Comparison of ENCODE assay signal across 9 mouse cellular contexts in the genomic region with DNA sequence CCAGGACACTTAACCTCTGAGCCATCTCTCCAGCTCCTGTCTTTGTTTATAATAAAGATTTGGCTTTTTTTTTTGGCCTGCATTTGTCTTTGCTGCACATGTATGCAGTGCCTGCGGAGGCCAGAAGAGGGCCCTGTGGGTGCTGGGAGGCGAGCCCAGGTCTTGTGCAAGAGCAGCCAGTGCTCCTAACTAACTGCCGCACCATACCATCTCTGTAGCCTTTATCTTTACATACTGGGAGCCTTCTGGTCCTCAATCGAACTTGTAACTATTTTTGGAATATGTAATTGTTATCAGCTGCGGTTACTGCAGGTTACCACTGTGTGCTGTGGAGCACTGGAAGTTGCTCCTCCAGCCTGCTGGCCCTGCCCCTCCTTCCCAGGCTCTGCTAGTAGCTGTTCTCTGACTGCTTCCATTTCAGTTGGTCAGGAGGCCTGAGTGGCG. TPM values are rescaled to one million over a fixed set of nuclear protein-coding genes. Genes with fewer than 3 reads are reported as not detected.
A peak's percentile ranks its signal among the peaks of the same experiment; 100 is the strongest.
DNase-seq lines count a peak whose midpoint lies in the region; ATAC-seq and TF ChIP-seq lines count a peak whose summit lies in the region.
"Had no signal": no experiment of that assay in that cellular context is flagged by ENCODE, and none has a peak within 500 bp of the region (broad histone marks: within the 10 kb centered on the region; RNA-seq: fewer than 3 reads in every experiment).

No protein-coding gene starts in this region.

- peak; percentile 65 for TF ChIP-seq CTCF in kidney, postnatal 0 days (IDR thresholded peaks at IDR 0.05; ENCODE audit: low read depth)

- DNase-seq in hindbrain, embryonic 11.5 days (ENCODE audit: low spot score) = peak; percentile 46
- DNase-seq in B cell, adult 2 months = peak; percentile 19 to 36
- peak; percentile 84 to 88 for DNase-seq in adrenal gland, postnatal 36 days
- DNase-seq in gastrocnemius, postnatal 10 days = peak; percentile 67
- peak; percentile 33 for DNase-seq in kidney, postnatal 0 days (ENCODE audit: low spot score)
- no peak for DNase-seq in forebrain, embryonic 14.5 days (ENCODE audit: low spot score)

- ATAC-seq in hindbrain, embryonic 11.5 days (ENCODE audit: low FRiP score) = no peak
- no peak for ATAC-seq in hindbrain, embryonic 12.5 days (ENCODE audit: low FRiP score)
- ATAC-seq in kidney, postnatal 0 days (replicated peaks; ENCODE audit: low FRiP score, low read depth) = no peak
- ATAC-seq in megakaryocyte-erythroid progenitor cell, adult 5-6 weeks (replicated peaks; ENCODE audit: low FRiP score, low TSS enrichment, poor library complexity, severe bottlenecking) = peak; percentile 82
- ATAC-seq in forebrain, embryonic 14.5 days = no peak

- WGBS in hindbrain, embryonic 11.5 days = 78% methylated on average over 6 of the region's 6 CpGs
- WGBS in hindbrain, embryonic 12.5 days = 67% methylated on average over 6 of the region's 6 CpGs
- 67% methylated on average over 6 of the region's 6 CpGs for WGBS in kidney, postnatal 0 days
- WGBS in forebrain, embryonic 14.5 days = 62% methylated on average over 6 of the region's 6 CpGs

- H3K27me3 ChIP-seq in hindbrain, embryonic 11.5 days (ENCODE audit: control insufficient read depth, insufficient read depth, low read length) = no peaks in the 10 kb centered on the region
- no peaks in the 10 kb centered on the region for H3K27me3 ChIP-seq in hindbrain, embryonic 12.5 days
- H3K27me3 ChIP-seq in kidney, postnatal 0 days (ENCODE audit: insufficient read depth, low read length) = no peaks in the 10 kb centered on the region
- H3K27me3 ChIP-seq in forebrain, embryonic 14.5 days (replicated peaks; ENCODE audit: control insufficient read depth, insufficient read depth, low read length) = no peaks in the 10 kb centered on the region
- H3K27me3 ChIP-seq: limb, embryonic 12.5 days had no signal

- H3K36me3 ChIP-seq in hindbrain, embryonic 11.5 days (ENCODE audit: control insufficient read depth, insufficient read depth, low read length) = no peaks in the 10 kb centered on the region
- 0 out of 2 replicates have a peak, but pooled peaks cover 2% of the 10 kb centered on the region for H3K36me3 ChIP-seq in hindbrain, embryonic 12.5 days
- no peaks in the 10 kb centered on the region for H3K36me3 ChIP-seq in kidney, postnatal 0 days (ENCODE audit: insufficient read depth, low read length)
- H3K36me3 ChIP-seq in forebrain, embryonic 14.5 days (ENCODE audit: control insufficient read depth, insufficient read depth, low read length) = 0 out of 2 replicates have a peak, but pooled peaks cover 2% of the 10 kb centered on the region

- H3K4me1 ChIP-seq in hindbrain, embryonic 11.5 days (replicated peaks; ENCODE audit: control insufficient read depth, insufficient read depth, low read length) = 0 out of 2 replicates have a peak, but pooled peaks cover 2% of the 10 kb centered on the region
- peaks cover 30% of the 10 kb centered on the region for H3K4me1 ChIP-seq in hindbrain, embryonic 12.5 days
- peaks cover 14% of the 10 kb centered on the region; the same call in 1 of the 2 replicates for H3K4me1 ChIP-seq in kidney, postnatal 0 days (replicated peaks; ENCODE audit: insufficient read depth, low read length)
- peaks cover 13% of the 10 kb centered on the region for H3K4me1 ChIP-seq in forebrain, embryonic 14.5 days (ENCODE audit: control insufficient read depth, insufficient read depth, low read length)

- no peak overlapping the region for H3K27ac ChIP-seq in hindbrain, embryonic 11.5 days (ENCODE audit: low read depth, low read length)
- no peak overlapping the region for H3K27ac ChIP-seq in hindbrain, embryonic 12.5 days
- H3K27ac ChIP-seq in kidney, postnatal 0 days = no peak overlapping the region
- no peak overlapping the region for H3K27ac ChIP-seq in forebrain, embryonic 14.5 days (ENCODE audit: low read depth, low read length)
- H3K27ac ChIP-seq: limb, embryonic 12.5 days had no signal

- no peak overlapping the region for H3K9ac ChIP-seq in hindbrain, embryonic 11.5 days (ENCODE audit: low read depth, low read length)
- no peak overlapping the region for H3K9ac ChIP-seq in hindbrain, embryonic 12.5 days
- H3K9ac ChIP-seq in kidney, postnatal 0 days (ENCODE audit: low read depth, low read length) = peak overlapping the region; percentile 2; the same call in 1 of the 2 replicates
- H3K9ac ChIP-seq in forebrain, embryonic 14.5 days (ENCODE audit: low read length) = no peak overlapping the region
- H3K9ac ChIP-seq: limb, embryonic 12.5 days had no signal

- H3K4me2 ChIP-seq in hindbrain, embryonic 11.5 days (replicated peaks; ENCODE audit: low read depth, low read length) = no peak overlapping the region
- no peak overlapping the region for H3K4me2 ChIP-seq in hindbrain, embryonic 12.5 days (replicated peaks)
- H3K4me2 ChIP-seq in kidney, postnatal 0 days (ENCODE audit: low read length) = no peak overlapping the region
- no peak overlapping the region for H3K4me2 ChIP-seq in forebrain, embryonic 14.5 days (ENCODE audit: low read length)
- H3K4me2 ChIP-seq: limb, embryonic 12.5 days had no signal

- H3K4me3 ChIP-seq in hindbrain, embryonic 11.5 days (ENCODE audit: low read depth, low read length) = no peak overlapping the region
- H3K4me3 ChIP-seq in hindbrain, embryonic 12.5 days = no peak overlapping the region
- H3K4me3 ChIP-seq in kidney, postnatal 0 days (replicated peaks; ENCODE audit: low read depth, low read length) = no peak overlapping the region
- no peak overlapping the region for H3K4me3 ChIP-seq in forebrain, embryonic 14.5 days (ENCODE audit: low read depth, low read length)
- H3K4me3 ChIP-seq: limb, embryonic 12.5 days had no signal

- no peaks in the 10 kb centered on the region for H3K9me3 ChIP-seq in hindbrain, embryonic 11.5 days (ENCODE audit: control insufficient read depth, low read length)
- H3K9me3 ChIP-seq in hindbrain, embryonic 12.5 days (replicated peaks) = no peaks in the 10 kb centered on the region
- H3K9me3 ChIP-seq in kidney, postnatal 0 days (replicated peaks; ENCODE audit: low read length) = no peaks in the 10 kb centered on the region
- no peaks in the 10 kb centered on the region for H3K9me3 ChIP-seq in forebrain, embryonic 14.5 days (replicated peaks; ENCODE audit: control insufficient read depth, low read length)
- H3K9me3 ChIP-seq: limb, embryonic 12.5 days had no signal

RNA-seq across cellular contexts. Expression of a gene that starts 3.9 kb away (rescaled TPM):
- polyA plus RNA-seq in hindbrain, embryonic 11.5 days (2014; fragmentation: Nextera tagmentation; extraction: Ambion mirVana) = 18.1 and 25.5 TPM in 2 replicates
- polyA plus RNA-seq in hindbrain, embryonic 12.5 days (2016; fragmentation: Nextera tagmentation; extraction: Ambion mirVana) = 25.7 and 26.2 TPM in 2 replicates
- total RNA-seq in adrenal gland, postnatal 36 days (2021) = 1 to 10 TPM; 4.0 to 5.5 TPM
- total RNA-seq in gastrocnemius, postnatal 10 days (2021) = 1 to 10 TPM; 5.8 to 6.8 TPM
- polyA plus RNA-seq in kidney, postnatal 0 days (2015; fragmentation: Nextera tagmentation; extraction: Ambion mirVana) = 31.1 and 34.6 TPM in 2 replicates
- total RNA-seq in megakaryocyte-erythroid progenitor cell, adult 5-6 weeks (2014; fragmentation: Nextera tagmentation) = 31.8 and 32.9 TPM in 2 replicates
- total RNA-seq in megakaryocyte-erythroid progenitor cell, adult 5-6 weeks (2017) = 26.4 and 28.8 TPM in 2 replicates
- polyA plus RNA-seq in forebrain, embryonic 14.5 days (2014; fragmentation: Nextera tagmentation; extraction: Ambion mirVana) = 12.1 and 13.3 TPM in 2 replicates

RNA-seq across cellular contexts. Expression of a gene that starts 6.1 kb away (rescaled TPM):
- 9.4 and 9.8 TPM in 2 replicates for polyA plus RNA-seq in hindbrain, embryonic 11.5 days (2014; fragmentation: Nextera tagmentation; extraction: Ambion mirVana)
- polyA plus RNA-seq in hindbrain, embryonic 12.5 days (2016; fragmentation: Nextera tagmentation; extraction: Ambion mirVana) = 7.0 and 7.6 TPM in 2 replicates
- total RNA-seq in adrenal gland, postnatal 36 days (2021) = 1 to 10 TPM; 7.0 to 7.6 TPM
- total RNA-seq in gastrocnemius, postnatal 10 days (2021) = 1 to 10 TPM; 1.6 to 2.4 TPM
- 11.1 and 12.2 TPM in 2 replicates for polyA plus RNA-seq in kidney, postnatal 0 days (2015; fragmentation: Nextera tagmentation; extraction: Ambion mirVana)
- total RNA-seq in megakaryocyte-erythroid progenitor cell, adult 5-6 weeks (2014; fragmentation: Nextera tagmentation) = 11.5 and 13.4 TPM in 2 replicates
- total RNA-seq in megakaryocyte-erythroid progenitor cell, adult 5-6 weeks (2017) = 2.1 and 9.6 TPM in 2 replicates
- 6.5 and 8.3 TPM in 2 replicates for polyA plus RNA-seq in forebrain, embryonic 14.5 days (2014; fragmentation: Nextera tagmentation; extraction: Ambion mirVana)

RNA-seq across cellular contexts. Expression of a gene that starts 12.2 kb away (rescaled TPM):
- 1.4 and 1.6 TPM in 2 replicates for polyA plus RNA-seq in hindbrain, embryonic 11.5 days (2014; fragmentation: Nextera tagmentation; extraction: Ambion mirVana)
- polyA plus RNA-seq in hindbrain, embryonic 12.5 days (2016; fragmentation: Nextera tagmentation; extraction: Ambion mirVana) = 2.4 and 3.4 TPM in 2 replicates
- 100 to 1,000 TPM; 128 to 139 TPM for total RNA-seq in adrenal gland, postnatal 36 days (2021)
- 10 to 100 TPM; 66.3 to 71.7 TPM for total RNA-seq in gastrocnemius, postnatal 10 days (2021)
- 4.4 and 4.6 TPM in 2 replicates for polyA plus RNA-seq in kidney, postnatal 0 days (2015; fragmentation: Nextera tagmentation; extraction: Ambion mirVana)
- 2.2 and 3.8 TPM in 2 replicates for total RNA-seq in megakaryocyte-erythroid progenitor cell, adult 5-6 weeks (2014; fragmentation: Nextera tagmentation)
- total RNA-seq in megakaryocyte-erythroid progenitor cell, adult 5-6 weeks (2017) = 0.27 and 0.28 TPM in 2 replicates
- polyA plus RNA-seq in forebrain, embryonic 14.5 days (2014; fragmentation: Nextera tagmentation; extraction: Ambion mirVana) = 2.4 and 3.7 TPM in 2 replicates

RNA-seq across cellular contexts. Expression of a gene that starts 42.7 kb away (rescaled TPM):
- polyA plus RNA-seq in hindbrain, embryonic 11.5 days (2014; fragmentation: Nextera tagmentation; extraction: Ambion mirVana) = 26.7 and 29.6 TPM in 2 replicates
- 55.6 and 56.1 TPM in 2 replicates for polyA plus RNA-seq in hindbrain, embryonic 12.5 days (2016; fragmentation: Nextera tagmentation; extraction: Ambion mirVana)
- 1 to 10 TPM; 2.2 to 2.6 TPM for total RNA-seq in adrenal gland, postnatal 36 days (2021)
- total RNA-seq in gastrocnemius, postnatal 10 days (2021) = under 1 TPM; 0.21 to 0.27 TPM
- polyA plus RNA-seq in kidney, postnatal 0 days (2015; fragmentation: Nextera tagmentation; extraction: Ambion mirVana) = 0.08 and 0.11 TPM in 2 replicates
- total RNA-seq in megakaryocyte-erythroid progenitor cell, adult 5-6 weeks (2014; fragmentation: Nextera tagmentation) = not detected in 2 replicates
- not detected in 2 replicates for total RNA-seq in megakaryocyte-erythroid progenitor cell, adult 5-6 weeks (2017)
- 60.5 and 80.1 TPM in 2 replicates for polyA plus RNA-seq in forebrain, embryonic 14.5 days (2014; fragmentation: Nextera tagmentation; extraction: Ambion mirVana)
